Mouse (Mus musculus) layer of hippocampus, adult 9-10 months (tissue): ENCODE measurements around the gene Bckdk.
"Not testable (repeated sequence)": the region's sequence is repeated elsewhere in the genome, so short reads cannot be mapped to it uniquely, and the experiment has no call there.

Experiments
- DNase-seq: peaks from one replicate; pipeline ENCODE4 v3.0.0; 2022; ENCODE audit warnings: low spot score

Gene Bckdk

DNA sequence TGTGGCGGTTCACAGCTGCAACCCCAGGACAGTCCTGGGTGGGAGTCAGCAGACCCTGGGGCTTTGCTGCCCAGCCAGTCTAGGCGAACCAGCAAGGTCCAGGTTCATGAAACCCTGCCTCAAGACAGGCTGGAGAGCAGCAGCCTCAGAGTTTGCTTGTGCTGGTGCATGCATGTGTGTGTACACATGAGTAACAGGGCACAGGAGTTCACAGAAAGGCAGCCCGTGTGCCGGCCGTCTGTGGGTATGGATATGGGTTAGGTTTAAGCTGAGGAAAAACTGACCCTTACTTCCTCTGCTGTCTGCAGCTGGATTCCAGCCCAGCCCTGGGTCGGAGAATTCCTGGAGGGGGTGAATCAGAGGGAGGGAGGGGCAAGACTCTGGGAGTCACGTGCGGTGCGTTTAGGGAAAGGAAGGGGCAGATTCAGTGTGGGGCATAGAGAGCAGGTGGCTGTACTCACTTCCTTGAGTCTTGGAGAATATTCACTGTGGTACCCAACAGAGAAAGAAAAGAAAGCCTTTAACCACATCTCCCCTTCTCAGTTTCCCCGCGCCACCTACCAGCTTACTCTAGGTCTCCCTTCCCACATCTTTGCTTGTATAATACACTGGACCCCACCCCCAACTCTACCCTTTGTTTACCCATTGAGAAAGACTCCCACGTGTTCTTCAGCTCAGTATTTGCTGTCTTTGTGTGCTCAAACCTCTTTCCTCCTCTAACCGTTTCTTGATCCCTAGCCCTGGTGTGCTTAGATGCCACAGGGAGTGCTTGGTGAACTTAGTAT, 27.7 kb downstream of the Bckdk start:
- DNase-seq, result no peak

DNA sequence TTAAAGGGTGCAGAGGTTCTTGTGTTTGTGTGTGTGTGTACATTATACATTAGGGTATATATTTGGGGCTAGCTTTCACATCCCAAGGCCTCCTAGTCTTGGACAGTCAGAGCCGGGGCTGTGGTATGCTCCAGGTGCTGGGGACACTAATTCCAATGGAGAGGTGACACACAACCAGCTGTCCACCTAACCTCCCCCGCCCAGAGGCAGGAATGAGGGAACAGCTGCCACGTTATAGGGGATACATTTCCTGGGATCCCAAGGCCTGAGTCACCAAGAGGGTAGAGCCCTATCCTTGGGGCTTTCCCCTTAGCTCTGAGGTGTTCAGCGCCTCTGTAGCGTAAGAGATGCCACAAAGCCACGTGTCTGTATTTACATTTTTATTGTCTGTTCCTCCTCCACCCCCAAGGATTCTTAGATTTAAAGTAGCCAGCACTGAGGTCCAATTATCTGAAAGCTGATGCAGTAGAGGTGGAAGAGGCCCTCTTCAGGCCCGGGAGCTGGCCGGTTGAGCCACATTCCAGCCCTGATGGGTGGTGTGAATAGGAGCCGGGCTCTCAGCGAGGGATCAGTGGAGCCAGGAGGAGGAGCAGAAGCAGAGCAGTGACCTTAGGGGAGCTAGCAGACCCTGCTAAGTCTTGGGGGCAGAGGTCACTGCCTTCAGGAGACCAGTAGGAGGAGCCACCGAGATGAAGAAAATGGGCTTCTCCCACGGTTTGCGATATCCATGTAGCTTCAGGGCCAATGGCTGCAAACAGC, 28.6 kb downstream of the Bckdk start:
- no peak for DNase-seq

GRCm38 (mm10) chr7:127934075-127934474, 30.2 kb downstream of the Bckdk start:
- DNase-seq, result no peak

DNA sequence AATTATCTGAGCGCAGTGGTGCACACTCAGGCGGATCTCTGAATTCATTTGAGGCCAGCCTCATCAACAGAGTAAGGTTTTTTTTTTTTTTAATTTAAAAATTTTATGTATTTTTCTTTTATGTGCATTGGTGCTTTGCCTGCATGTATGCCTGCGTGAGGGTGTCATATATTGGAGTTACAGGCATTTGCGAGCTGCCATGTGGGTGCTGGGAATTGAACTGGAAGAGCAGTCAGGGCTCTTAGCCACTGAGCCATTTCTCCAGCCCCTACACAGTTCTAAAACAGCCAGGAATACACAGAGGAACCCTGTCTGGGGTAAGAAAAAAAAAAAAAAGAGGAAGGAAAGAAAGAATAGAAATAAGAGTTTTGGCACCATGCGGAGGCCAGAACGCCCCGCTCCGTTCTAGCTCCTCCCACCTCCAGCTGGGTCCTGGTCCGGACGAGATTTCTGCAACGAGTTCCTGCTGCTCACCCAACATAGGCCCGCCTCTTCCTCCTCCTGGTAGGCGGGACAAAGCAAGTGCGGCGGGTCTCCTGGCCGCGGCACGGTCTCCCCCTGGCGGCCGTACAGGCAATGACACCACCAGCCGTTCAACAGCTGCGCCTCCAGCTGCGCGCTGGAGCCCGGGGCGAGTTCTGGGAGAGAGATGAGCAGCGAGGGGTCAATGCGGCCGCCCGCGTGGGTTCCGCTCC, 31.3 kb downstream of the Bckdk start:
- peak; percentile 85 for DNase-seq

GRCm38 (mm10) chr7:127935748-127936159, 31.9 kb downstream of the Bckdk start:
- no peak for DNase-seq

GRCm38 (mm10) chr7:127936216-127936884, 32.5 kb downstream of the Bckdk start:
- no peak for DNase-seq

DNA sequence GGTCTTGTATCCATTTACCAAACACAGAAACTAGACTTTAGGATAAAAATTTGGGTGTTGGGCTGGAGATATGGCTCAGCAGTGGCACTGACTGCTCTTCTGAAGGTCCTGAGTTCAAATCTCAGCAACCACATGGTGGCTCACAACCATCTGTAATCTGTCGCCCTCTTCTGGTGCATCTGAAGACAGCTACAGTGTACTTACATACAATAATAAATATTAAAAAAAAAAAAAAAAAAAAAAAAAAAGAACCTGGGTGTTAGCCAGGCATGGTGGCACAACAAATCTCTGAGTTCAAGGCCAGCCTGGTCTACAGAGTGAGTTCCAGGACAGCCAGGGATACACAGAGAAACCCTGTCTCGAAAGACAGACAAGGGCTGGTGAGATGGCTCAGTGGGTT, 38.2 kb downstream of the Bckdk start:
- not testable (repeated sequence) for DNase-seq

DNA sequence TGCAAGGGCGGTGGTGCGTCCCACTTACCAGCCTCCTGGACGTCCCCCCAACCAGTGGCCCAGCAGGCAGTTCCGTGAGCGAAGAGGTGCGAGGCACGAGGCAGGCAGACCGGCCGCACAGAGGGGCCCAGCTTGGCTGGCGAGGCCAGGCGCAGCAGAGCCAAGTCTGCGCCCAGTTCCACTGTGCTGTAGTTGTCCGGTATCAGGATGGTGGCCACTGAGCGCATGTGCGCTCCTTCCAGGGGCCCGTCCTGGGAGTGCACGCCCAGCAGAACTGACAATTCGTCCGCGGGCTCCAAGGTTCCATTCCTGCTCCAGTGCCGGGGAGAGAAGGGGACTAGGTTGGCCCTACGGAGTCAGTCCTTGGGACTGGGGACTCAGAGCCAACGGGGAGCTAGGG, 40.7 kb downstream of the Bckdk start:
- DNase-seq, result no peak

- no peak for DNase-seq
Measured at GRCm38 (mm10) chr7:127946470-127947023, 42.7 kb downstream of the Bckdk start, which contains the start of gene Prss36. Prss36 (minus strand) TSS chr7:127946725.

- DNase-seq, result no peak
Measured at GRCm38 (mm10) chr7:127952864-127953581, 49.1 kb downstream of the Bckdk start.

- no peak for DNase-seq
Measured at GRCm38 (mm10) chr7:127959364-127959763, 55.5 kb downstream of the Bckdk start.
